Mouse (Mus musculus) lung, adult 2 months (tissue): ENCODE measurements around the gene Hhatl.

Experiments used
- CTCF ChIP-seq: fragments of 200-500 bp; IDR thresholded peaks from 2 replicates; pipeline ENCODE4 v1.5.1; 2011; ENCODE audit warnings: mild to moderate bottlenecking, low read length, control low read depth; ENCODE audit not compliant: insufficient read depth
- POLR2A ChIP-seq: fragments of 200-500 bp; IDR thresholded peaks from 2 replicates; pipeline ENCODE4 v1.6.1; 2011; ENCODE audit warnings: low read depth, mild to moderate bottlenecking, control low read depth, low read length, borderline replicate concordance; ENCODE audit errors: extremely low read depth

- TF ChIP-seq CTCF (no peak), POLR2A (no peak)
Measured at GRCm38 (mm10) chr9:121784801-121785200, 7.5 kb downstream of the Hhatl start.
